Mouse (Mus musculus) CH12.LX (cell line): Measurements from ENCODE around the gene Frat2.
"Not testable (repeated sequence)": the region's sequence is repeated elsewhere in the genome, so short reads cannot be mapped to it uniquely, and the experiment has no call there.

ENCODE experiments used
- CTCF ChIP-seq, 2 experiments: IDR thresholded peaks in 1 of 2; conservative IDR thresholded peaks in 1 of 2; 2 replicates each; pipeline ENCODE4 v1.5.1; 2011 to 2012; ENCODE audit warnings: low read depth in 2 of 2, low read length in 2 of 2, improper control_type of control experiment in 1 of 2, inconsistent platforms in 1 of 2, mild to moderate bottlenecking in 1 of 2, moderate library complexity in 1 of 2
- E2F4 ChIP-seq: IDR thresholded peaks from 2 replicates; pipeline ENCODE4 v1.6.1; 2011; ENCODE audit warnings: low read depth, low read length, improper control_type of control experiment; ENCODE audit not compliant: insufficient replicate concordance
- MAX ChIP-seq: IDR thresholded peaks from 2 replicates; pipeline ENCODE4 v1.6.1; 2011; ENCODE audit warnings: low read length, improper control_type of control experiment
- POLR2A ChIP-seq: IDR thresholded peaks from 2 replicates; pipeline ENCODE4 v1.6.1; 2011; ENCODE audit warnings: low read depth, mild to moderate bottlenecking, improper control_type of control experiment, low read length
- RAD21 ChIP-seq: IDR thresholded peaks from 2 replicates; pipeline ENCODE4 v1.6.1; 2011; ENCODE audit warnings: low read depth, mild to moderate bottlenecking, low read length, improper control_type of control experiment, moderate library complexity
- TBP ChIP-seq: conservative IDR thresholded peaks from 2 replicates; pipeline ENCODE4 v1.6.1; 2011; ENCODE audit warnings: low read depth, low read length, improper control_type of control experiment
- TCF12 ChIP-seq: IDR thresholded peaks from 2 replicates; pipeline ENCODE4 v1.6.1; 2014; ENCODE audit warnings: low read depth, mild to moderate bottlenecking, inconsistent platforms, low read length, improper control_type of control experiment
- USF1 ChIP-seq: IDR thresholded peaks from 2 replicates; pipeline ENCODE4 v1.6.1; 2014; ENCODE audit warnings: low read depth, mild to moderate bottlenecking, inconsistent platforms, low read length, improper control_type of control experiment

- TF ChIP-seq USF1, TCF12, RAD21, POLR2A, MAX, E2F4, TBP: not testable (repeated sequence)
- TF ChIP-seq CTCF (conservative IDR thresholded peaks at IDR 0.05 in 1 of 2, IDR thresholded peaks at IDR 0.05 in 1 of 2; ENCODE audit: low read depth in 2 of 2, low read length in 2 of 2) = 0 out of 4 replicates have a peak, but pooled peaks of 1 of the 2 experiments have one; percentile 1
Observed at GRCm38 (mm10) chr19:41869946-41870345, 22.0 kb upstream of the Frat2 start.
